Mouse (Mus musculus): Measurements from ENCODE around the gene Dst. TPM values are rescaled to one million over a fixed set of nuclear protein-coding genes. Genes with fewer than 3 reads are reported as not detected.
A peak's percentile ranks its signal among the peaks of the same experiment; 100 is the strongest.

The Dst gene
- polyA plus RNA-seq, 1 experiment from 2014 or later, result 17.3 TPM

DNA sequence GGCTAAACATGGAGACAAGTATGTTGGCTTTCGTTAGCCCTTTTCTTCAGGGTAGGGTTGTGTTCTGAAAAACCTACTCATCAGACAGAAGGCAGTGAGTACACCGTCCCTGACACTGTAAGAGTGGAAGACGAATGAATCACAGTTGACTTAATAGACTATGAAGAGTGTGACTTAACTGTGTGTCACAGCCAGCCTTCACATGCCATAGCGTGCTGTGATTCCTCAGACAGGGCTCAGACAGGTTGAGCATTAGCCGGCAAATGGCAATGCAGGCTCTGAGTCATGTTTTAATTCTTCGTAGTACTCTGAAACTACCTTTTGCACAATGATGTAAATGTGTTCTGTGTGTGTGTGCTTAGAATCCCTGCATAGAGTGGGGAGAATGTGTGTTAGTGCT lies 278.0 kb downstream of the Dst start:
- Histone ChIP-seq H3K27me3 (replicated peaks; ENCODE audit: low read depth, poor library complexity, severe bottlenecking) (no peaks in the 10 kb centered on the region), H3K9me3 (no peaks in the 10 kb centered on the region), H3K4me3 (no peak overlapping the region), H3K4me1 (0 out of 2 replicates have a peak, but pooled peaks cover 3% of the 10 kb centered on the region), H3K36me3 (replicated peaks) (peaks cover 46% of the 10 kb centered on the region), H3K27ac (replicated peaks) (no peak overlapping the region)
- no peak for DNase-seq (ENCODE audit: low spot score)
- 90% methylated on average over 6 of the region's 6 CpGs for WGBS

DNA sequence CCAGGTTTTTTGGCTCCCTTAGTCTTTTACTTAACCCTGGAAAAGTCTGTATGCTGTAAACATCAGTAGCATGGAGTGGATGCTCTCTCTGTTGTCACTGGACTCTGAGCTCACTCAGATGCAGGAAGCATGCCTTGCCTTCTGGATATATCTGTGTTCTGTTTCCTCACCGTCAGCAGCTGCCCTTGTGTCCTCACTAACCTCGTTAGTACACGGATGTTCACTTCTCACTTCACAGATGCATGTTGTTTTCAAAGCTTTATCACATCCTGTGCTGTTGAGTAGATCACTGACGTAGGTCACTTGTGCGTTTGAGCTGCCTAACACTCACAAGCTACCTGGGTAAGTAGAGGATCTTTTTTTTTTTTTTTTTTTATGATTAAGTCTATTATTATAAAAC lies 279.5 kb downstream of the Dst start:
- Histone ChIP-seq H3K4me3 (no peak overlapping the region), H3K36me3 (replicated peaks) (peaks cover 47% of the 10 kb centered on the region), H3K9me3 (no peaks in the 10 kb centered on the region), H3K27me3 (replicated peaks; ENCODE audit: low read depth, poor library complexity, severe bottlenecking) (no peaks in the 10 kb centered on the region), H3K27ac (replicated peaks) (no peak overlapping the region), H3K4me1 (0 out of 2 replicates have a peak, but pooled peaks cover 3% of the 10 kb centered on the region)
- no peak for DNase-seq (ENCODE audit: low spot score)
- 81% methylated on average over 5 of the region's 5 CpGs for WGBS

DNA sequence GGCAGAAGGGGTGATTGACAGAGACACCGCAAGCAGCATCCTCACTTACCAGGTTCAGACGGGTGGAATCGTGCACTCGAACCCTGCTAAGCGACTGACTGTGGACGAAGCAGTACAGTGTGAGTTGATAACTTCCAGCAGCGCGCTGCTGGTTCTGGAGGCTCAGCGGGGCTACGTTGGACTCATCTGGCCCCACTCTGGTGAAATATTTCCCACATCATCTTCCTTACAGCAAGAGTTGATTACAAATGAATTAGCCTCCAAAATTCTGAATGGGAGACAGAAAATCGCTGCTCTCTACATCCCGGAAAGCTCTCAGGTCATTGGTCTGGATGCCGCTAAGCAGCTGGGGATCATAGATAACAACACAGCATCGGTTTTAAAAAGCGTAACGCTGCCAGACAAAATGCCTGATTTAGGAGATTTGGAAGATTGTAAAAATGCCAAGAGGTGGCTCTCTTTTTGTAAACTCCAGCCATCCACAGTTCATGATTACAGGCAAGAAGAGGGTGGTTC lies 280.8 kb downstream of the Dst start:
- Histone ChIP-seq H3K4me1 (0 out of 2 replicates have a peak, but pooled peaks cover 3% of the 10 kb centered on the region), H3K27ac (replicated peaks) (no peak overlapping the region), H3K4me3 (no peak overlapping the region), H3K27me3 (replicated peaks; ENCODE audit: low read depth, poor library complexity, severe bottlenecking) (no peaks in the 10 kb centered on the region), H3K36me3 (replicated peaks) (peaks cover 54% of the 10 kb centered on the region), H3K9me3 (no peaks in the 10 kb centered on the region)
- 96% methylated on average over 16 of the region's 16 CpGs for WGBS
- DNase-seq (ENCODE audit: low spot score), result no peak

DNA sequence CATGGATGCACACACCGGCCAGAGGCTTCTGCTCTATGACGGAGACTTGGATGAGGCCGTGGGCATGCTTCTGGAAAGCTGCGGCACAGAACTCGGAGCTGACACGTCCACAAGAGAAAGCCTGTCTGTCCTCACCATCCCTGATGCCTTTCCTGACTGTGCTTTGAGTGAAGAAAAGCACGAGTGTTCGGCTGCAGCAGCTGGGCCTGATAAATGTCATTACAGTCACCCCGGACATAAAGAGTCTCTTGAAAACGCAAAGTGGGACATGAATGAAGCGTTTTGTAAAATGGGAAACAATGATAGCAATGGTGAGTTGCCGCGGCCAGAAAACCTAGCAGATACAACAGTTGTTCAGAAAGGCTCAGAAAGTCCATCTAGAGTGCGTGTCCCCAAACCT lies 281.3 kb downstream of the Dst start:
- Histone ChIP-seq H3K9me3 (no peaks in the 10 kb centered on the region), H3K27ac (replicated peaks) (no peak overlapping the region), H3K27me3 (replicated peaks; ENCODE audit: low read depth, poor library complexity, severe bottlenecking) (no peaks in the 10 kb centered on the region), H3K36me3 (replicated peaks) (peaks cover 58% of the 10 kb centered on the region), H3K4me1 (0 out of 2 replicates have a peak, but pooled peaks cover 3% of the 10 kb centered on the region), H3K4me3 (no peak overlapping the region)
- DNase-seq (ENCODE audit: low spot score), result no peak
- WGBS, result 91% methylated on average over 14 of the region's 14 CpGs

DNA sequence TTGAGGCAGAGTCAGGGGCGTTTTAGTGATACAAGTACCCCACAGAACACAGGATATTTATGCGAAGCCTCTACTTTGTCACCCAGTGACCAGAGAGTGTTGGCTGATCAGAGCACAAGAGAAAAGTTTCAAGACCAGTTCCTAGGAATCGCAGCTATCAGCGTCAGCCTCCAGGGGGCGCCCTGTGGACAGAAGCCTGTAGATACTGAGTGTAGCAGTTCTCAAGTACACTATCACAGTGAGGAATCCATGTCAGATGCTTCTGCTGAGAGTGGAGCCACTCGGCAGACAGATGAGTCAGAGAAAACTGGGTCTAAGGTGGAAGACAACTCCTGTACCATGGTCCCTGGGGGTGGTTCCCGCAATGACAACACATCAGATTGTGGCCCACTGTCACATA lies 281.9 kb downstream of the Dst start:
- H3K4me1 ChIP-seq, result 0 out of 2 replicates have a peak, but pooled peaks cover 3% of the 10 kb centered on the region
- 67% methylated on average over 7 of the region's 7 CpGs for WGBS
- H3K27ac ChIP-seq (replicated peaks), result no peak overlapping the region
- no peaks in the 10 kb centered on the region for H3K9me3 ChIP-seq
- H3K27me3 ChIP-seq (replicated peaks; ENCODE audit: low read depth, poor library complexity, severe bottlenecking), result no peaks in the 10 kb centered on the region
- H3K36me3 ChIP-seq (replicated peaks), result peaks cover 58% of the 10 kb centered on the region
- DNase-seq (ENCODE audit: low spot score), result peak; percentile 57
- no peak overlapping the region for H3K4me3 ChIP-seq

DNA sequence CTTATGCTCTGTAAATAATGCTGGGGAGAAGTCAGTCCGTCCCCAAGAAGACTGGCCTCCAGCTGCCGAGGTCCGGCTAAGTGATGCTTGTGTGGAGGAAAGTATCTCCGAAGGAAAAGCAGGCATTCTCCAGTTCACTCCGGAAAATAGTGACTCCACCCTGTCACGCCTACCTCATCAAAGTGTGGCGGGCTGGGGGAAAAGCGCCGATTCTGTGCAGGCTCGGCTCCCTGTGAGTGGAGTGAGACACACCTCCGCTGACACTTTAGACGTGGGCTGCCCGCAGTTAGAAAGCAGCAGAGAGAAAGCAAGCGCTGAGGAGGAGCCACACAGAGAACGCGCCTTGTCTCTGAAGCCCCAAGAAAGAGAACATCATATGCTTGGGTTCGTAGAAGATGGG lies 284.1 kb downstream of the Dst start:
- H3K36me3 ChIP-seq (replicated peaks), result peaks cover 69% of the 10 kb centered on the region
- no peaks in the 10 kb centered on the region for H3K9me3 ChIP-seq
- H3K4me3 ChIP-seq, result no peak overlapping the region
- 92% methylated on average over 17 of the region's 17 CpGs for WGBS
- 0 out of 2 replicates have a peak, but pooled peaks cover 3% of the 10 kb centered on the region for H3K4me1 ChIP-seq
- no peak for DNase-seq (ENCODE audit: low spot score)
- no peaks in the 10 kb centered on the region for H3K27me3 ChIP-seq (replicated peaks; ENCODE audit: low read depth, poor library complexity, severe bottlenecking)
- H3K27ac ChIP-seq (replicated peaks), result no peak overlapping the region

DNA sequence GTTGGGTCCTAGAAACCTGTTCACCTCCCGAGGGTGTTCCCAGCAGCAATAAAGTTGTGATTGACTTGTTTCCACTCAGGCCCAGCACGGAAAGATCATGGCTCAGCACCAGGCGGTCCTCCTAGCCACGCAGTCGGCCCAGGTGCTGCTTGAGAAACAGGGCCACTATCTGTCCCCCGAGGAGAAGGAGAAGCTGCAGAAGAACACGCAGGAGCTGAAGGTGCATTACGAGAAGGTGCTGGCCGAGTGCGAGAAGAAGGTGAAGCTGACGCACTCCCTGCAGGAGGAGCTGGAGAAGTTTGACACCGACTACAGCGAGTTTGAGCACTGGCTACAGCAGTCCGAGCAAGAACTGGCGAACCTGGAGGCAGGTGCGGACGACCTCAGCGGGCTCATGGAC lies 292.8 kb downstream of the Dst start:
- H3K27ac ChIP-seq (replicated peaks), result no peak overlapping the region
- DNase-seq (ENCODE audit: low spot score), result no peak
- H3K4me1 ChIP-seq, result no peaks in the 10 kb centered on the region
- peaks cover 75% of the 10 kb centered on the region for H3K36me3 ChIP-seq (replicated peaks)
- H3K27me3 ChIP-seq (replicated peaks; ENCODE audit: low read depth, poor library complexity, severe bottlenecking), result no peaks in the 10 kb centered on the region
- H3K9me3 ChIP-seq, result no peaks in the 10 kb centered on the region
- no peak overlapping the region for H3K4me3 ChIP-seq
- WGBS, result 89% methylated on average over 18 of the region's 18 CpGs

DNA sequence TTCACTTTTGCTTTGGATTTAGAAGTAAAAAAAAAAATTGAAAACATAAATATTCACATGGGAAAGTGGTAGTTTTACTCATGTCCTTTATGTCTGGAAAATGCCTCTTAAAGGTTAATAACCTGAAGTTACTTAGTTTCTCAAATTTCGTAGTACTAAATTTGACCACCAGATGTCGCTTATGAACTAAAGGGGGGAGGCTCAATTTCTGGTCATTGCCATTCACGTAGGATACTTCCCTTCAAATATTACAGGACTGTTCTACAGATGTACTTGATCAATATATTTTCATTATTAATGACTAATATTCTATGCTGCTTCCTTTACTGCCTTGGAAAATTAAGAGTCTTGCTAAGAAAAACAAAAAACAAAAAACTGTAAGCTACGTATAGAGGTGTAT lies 293.5 kb downstream of the Dst start:
- Histone ChIP-seq H3K27me3 (replicated peaks; ENCODE audit: low read depth, poor library complexity, severe bottlenecking) (no peaks in the 10 kb centered on the region), H3K36me3 (replicated peaks) (peaks cover 78% of the 10 kb centered on the region), H3K27ac (replicated peaks) (no peak overlapping the region), H3K4me1 (no peaks in the 10 kb centered on the region), H3K9me3 (no peaks in the 10 kb centered on the region), H3K4me3 (no peak overlapping the region)
- no peak for DNase-seq (ENCODE audit: low spot score)
- 47% methylated on average over 4 of the region's 4 CpGs for WGBS

DNA sequence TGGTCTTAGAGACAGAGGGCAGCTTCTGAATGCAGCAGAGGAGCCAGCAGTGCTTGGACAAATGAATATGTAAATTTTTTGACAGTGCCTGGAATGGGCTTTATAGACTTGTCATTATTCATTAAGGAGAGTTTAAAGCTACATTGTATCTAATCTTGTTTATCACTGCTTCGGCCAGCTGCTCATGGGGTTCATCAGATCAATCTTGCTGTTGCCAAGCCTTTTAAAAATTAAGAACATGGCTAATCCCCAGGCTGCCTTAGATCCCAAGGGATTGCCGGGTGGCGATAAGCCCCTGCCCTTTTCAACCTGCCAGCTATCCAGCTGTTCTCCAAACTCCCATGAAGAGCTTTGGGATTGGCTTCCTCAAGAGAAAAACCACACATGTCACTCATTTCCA lies 303.7 kb downstream of the Dst start:
- 80% methylated on average over 3 of the region's 3 CpGs for WGBS
- peaks cover 49% of the 10 kb centered on the region for H3K36me3 ChIP-seq (replicated peaks)
- no peaks in the 10 kb centered on the region for H3K27me3 ChIP-seq (replicated peaks; ENCODE audit: low read depth, poor library complexity, severe bottlenecking)
- no peaks in the 10 kb centered on the region for H3K4me1 ChIP-seq
- H3K4me3 ChIP-seq, result no peak overlapping the region
- no peaks in the 10 kb centered on the region for H3K9me3 ChIP-seq
- H3K27ac ChIP-seq (replicated peaks), result no peak overlapping the region
- no peak for DNase-seq (ENCODE audit: low spot score)

DNA sequence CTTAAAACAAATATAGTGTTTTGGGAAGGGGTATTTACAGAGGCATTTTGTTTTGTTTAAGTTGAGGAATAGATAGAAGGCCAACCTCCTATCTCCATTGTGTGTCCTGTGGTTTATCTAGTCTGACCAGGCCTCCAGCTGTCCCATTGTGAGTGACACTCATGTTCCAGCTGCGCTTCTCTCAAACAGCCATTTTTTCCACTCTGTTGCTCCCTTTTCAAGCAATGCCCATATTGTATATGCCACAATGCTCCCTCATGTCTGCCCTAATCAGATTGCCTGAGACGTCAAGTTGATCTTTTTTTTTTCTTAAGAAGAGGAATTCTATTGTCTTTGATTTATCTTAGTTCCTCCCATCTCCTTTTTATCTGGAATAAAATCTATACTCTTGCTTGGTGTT lies 308.4 kb downstream of the Dst start:
- Histone ChIP-seq H3K4me3 (no peak overlapping the region), H3K36me3 (replicated peaks) (peaks cover 51% of the 10 kb centered on the region), H3K27ac (replicated peaks) (no peak overlapping the region), H3K4me1 (no peaks in the 10 kb centered on the region), H3K27me3 (replicated peaks; ENCODE audit: low read depth, poor library complexity, severe bottlenecking) (no peaks in the 10 kb centered on the region), H3K9me3 (no peaks in the 10 kb centered on the region)
- DNase-seq (ENCODE audit: low spot score), result no peak
- WGBS, result 66% methylated on average over 2 of the region's 2 CpGs

DNA sequence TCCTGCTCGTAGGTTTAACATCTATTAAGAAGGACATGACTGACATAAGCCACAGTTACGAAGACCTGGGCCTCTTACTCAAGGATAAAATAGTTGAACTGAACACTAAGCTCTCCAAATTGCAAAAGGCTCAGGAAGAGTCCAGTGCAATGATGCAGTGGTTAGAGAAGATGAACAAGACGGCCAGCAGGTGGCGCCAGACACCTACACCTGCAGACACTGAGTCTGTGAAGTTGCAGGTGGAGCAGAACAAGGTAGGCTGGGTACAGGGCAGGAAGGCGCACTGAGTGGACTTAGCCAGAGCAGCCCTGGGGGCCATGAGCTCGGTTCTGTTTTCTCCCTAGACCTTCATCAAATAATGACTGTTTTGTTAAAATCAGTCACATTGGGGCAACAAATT lies 310.3 kb downstream of the Dst start:
- Histone ChIP-seq H3K4me3 (no peak overlapping the region), H3K27me3 (replicated peaks; ENCODE audit: low read depth, poor library complexity, severe bottlenecking) (no peaks in the 10 kb centered on the region), H3K27ac (replicated peaks) (no peak overlapping the region), H3K4me1 (no peaks in the 10 kb centered on the region), H3K36me3 (replicated peaks) (peaks cover 37% of the 10 kb centered on the region), H3K9me3 (no peaks in the 10 kb centered on the region)
- peak; percentile 84 for DNase-seq (ENCODE audit: low spot score)
- WGBS, result 38% methylated on average over 6 of the region's 6 CpGs

DNA sequence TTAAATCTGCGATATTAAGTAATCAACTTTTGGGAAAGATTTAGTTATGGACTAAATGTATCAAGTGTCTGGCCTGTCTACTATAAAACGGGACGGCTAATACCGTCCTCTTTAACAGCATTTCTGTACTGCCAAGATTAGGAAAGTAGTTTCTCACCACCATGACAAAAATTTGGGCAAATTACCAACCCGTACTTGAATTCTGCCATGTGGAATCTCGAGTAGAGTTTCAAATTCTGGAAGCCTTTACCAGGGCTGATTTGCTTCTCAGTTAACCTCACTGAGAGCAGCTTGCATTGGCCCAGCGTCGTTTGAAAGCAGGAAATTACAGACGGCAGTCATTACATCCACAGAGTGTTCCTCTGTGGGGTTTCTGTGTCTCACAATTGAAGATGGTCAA lies 310.8 kb downstream of the Dst start:
- Histone ChIP-seq H3K36me3 (replicated peaks) (peaks cover 34% of the 10 kb centered on the region), H3K27ac (replicated peaks) (no peak overlapping the region), H3K4me1 (no peaks in the 10 kb centered on the region), H3K27me3 (replicated peaks; ENCODE audit: low read depth, poor library complexity, severe bottlenecking) (no peaks in the 10 kb centered on the region), H3K9me3 (no peaks in the 10 kb centered on the region), H3K4me3 (no peak overlapping the region)
- WGBS, result 88% methylated on average over 9 of the region's 9 CpGs
- DNase-seq (ENCODE audit: low spot score), result no peak

DNA sequence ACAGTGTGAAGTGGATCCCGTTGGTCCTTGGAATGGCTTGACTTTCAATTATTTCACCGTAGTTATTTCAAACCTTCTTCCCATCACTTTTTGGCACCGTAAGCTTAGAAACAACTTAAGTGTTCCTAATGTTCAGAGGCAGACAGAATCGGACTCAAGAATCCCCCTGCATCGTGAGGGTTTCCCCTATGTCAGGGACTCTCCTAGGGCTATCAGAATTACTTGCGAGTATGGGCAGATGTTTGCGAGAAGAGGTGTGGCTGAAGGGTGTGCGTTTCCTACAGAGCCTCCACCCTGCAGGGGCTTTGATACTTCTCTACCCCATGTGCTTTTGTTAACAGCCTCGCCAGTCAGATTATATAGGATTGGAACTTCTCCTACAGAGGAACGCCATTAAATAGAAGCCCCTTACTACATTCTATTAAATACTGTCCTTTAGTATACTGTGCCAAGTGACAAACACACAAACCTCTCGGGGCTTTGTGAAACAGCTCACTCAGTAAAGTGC lies 312.1 kb downstream of the Dst start:
- Histone ChIP-seq H3K9me3 (no peaks in the 10 kb centered on the region), H3K4me1 (no peaks in the 10 kb centered on the region), H3K4me3 (no peak overlapping the region), H3K27ac (replicated peaks) (no peak overlapping the region), H3K36me3 (replicated peaks) (peaks cover 36% of the 10 kb centered on the region), H3K27me3 (replicated peaks; ENCODE audit: low read depth, poor library complexity, severe bottlenecking) (no peaks in the 10 kb centered on the region)
- 90% methylated on average over 11 of the region's 11 CpGs for WGBS
- no peak for DNase-seq (ENCODE audit: low spot score)

Data from embryonic facial prominence, embryonic 10.5 days (tissue).